Mouse (Mus musculus) stomach, postnatal 0 days (tissue): ENCODE results near the gene AI597479.

Experiments
- CTCF ChIP-seq: IDR thresholded peaks from 2 replicates; pipeline ENCODE4 v1.5.1; 2016; ENCODE audit warnings: antibody characterized with exemption, low read depth, mild to moderate bottlenecking, moderate library complexity
- EP300 ChIP-seq: optimal IDR thresholded peaks from 2 replicates; pipeline ENCODE3; 2016; ENCODE audit warnings: antibody characterized with exemption

- TF ChIP-seq CTCF (no peak), EP300 (no peak)
Observed at GRCm38 (mm10) chr1:43163084-43163466, 64.6 kb downstream of the AI597479 start.
